Mouse (Mus musculus): ENCODE measurements around the gene BC055324. TPM values are rescaled to one million over a fixed set of nuclear protein-coding genes. Genes with fewer than 3 reads are reported as not detected.

BC055324 gene
- polyA plus RNA-seq, 1 experiment from 2014 or later = 27.2 TPM

DNA sequence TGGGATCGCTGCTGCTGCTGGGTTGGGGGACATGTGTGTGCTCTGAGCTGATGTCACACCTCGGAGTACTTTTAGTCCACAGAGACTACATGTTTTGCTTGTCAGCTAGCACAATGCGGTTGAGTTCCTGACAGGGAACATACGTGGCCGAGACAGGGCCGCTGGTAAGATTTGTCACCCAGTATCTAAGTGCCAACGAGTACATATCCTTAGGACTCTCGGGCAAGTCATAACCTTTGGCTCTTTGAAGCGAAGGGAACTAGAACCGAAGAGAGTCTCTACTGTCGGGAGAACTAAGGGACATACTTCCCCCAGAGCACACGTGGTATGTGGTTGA, 64.2 kb downstream of the BC055324 start:
- Histone ChIP-seq H3K36me3 (peaks cover 23% of the 10 kb centered on the region), H3K27ac (peak overlapping the region; percentile 94), H3K27me3 (ENCODE audit: insufficient read depth, poor library complexity, severe bottlenecking) (no peaks in the 10 kb centered on the region), H3K4me1 (replicated peaks) (peaks cover 19% of the 10 kb centered on the region), H3K9me3 (no peaks in the 10 kb centered on the region), H3K4me3 (peak overlapping the region; percentile 92)
- DNase-seq (ENCODE audit: low spot score) = no peak
- 8% methylated on average over 12 of the region's 12 CpGs for WGBS

DNA sequence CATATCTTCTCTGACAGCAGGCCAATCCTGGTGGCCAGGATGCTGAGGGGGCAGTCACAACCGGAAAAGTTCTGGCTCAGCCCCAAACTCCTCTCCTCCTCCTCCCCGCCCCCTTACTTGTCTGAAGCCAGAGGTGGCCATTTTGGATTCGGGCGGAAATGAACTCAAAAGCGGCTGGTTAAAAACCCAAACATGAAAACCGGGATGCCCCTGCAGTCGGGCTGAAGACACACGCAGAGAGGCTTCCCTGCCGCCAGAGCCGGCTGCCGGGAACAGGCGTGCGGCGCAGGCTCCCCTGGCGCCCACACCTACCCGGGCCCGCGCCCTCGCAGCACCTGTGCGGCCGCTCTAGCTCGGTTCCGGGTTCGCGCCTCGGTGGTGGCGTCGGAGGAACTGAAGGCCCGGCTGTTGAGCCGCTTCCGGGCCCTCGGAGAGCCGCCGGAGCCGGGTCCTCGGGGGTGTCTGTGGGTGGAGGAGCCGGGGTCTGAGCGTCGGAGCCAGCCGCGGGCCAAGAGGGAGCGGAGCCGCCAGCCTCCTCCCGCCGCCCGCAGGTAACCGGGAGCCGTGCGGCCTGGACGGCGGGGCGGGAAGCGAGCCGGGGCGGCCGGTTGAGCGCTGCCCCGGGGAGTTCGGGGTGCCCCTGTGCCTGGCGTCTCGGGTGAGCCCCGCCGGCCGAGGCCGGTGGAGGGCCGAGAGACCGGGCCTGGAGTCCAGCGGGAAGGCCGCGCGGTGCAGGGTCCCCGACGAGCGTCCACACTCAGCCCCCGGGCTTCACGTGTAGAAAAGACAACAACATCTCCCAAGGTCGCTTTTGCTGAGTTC, 64.7 kb downstream of the BC055324 start:
- Histone ChIP-seq H3K9me3 (no peaks in the 10 kb centered on the region), H3K27ac (peak overlapping the region; percentile 94)

DNA sequence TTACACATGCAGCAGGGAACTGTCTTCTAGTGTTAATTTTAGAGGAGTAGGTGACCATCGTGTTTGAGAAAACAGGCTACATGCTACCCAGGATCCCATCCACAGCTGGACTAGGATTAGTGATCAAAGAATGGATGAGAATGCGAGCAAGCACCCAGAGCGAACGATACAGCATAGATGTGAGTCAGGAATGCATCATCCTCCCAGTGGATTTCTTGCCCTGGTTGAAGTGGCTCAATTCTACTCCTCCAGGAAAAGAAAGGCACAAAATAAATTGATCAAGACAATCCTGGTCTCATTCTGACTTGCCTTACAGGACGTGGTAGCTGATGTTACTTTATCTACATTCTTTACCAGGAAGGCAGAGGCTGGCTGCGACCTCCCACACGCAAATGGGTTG, 65.8 kb downstream of the BC055324 start, which contains the start of gene Scyl3:
Gene Scyl3, plus strand, starts transcription at position 255 of the 400 bp plus-strand sequence.
- WGBS = 73% methylated on average over 7 of the region's 7 CpGs
- H3K36me3 ChIP-seq = peaks cover 8% of the 10 kb centered on the region
- no peaks in the 10 kb centered on the region for H3K27me3 ChIP-seq (ENCODE audit: insufficient read depth, poor library complexity, severe bottlenecking)
- H3K4me1 ChIP-seq (replicated peaks) = peaks cover 19% of the 10 kb centered on the region
- H3K9me3 ChIP-seq = no peaks in the 10 kb centered on the region
- peak within 1 kb of the TSS; percentile 92 for H3K4me3 ChIP-seq
- H3K27ac ChIP-seq = peak within 1 kb of the TSS; percentile 94
- no peak for DNase-seq (ENCODE audit: low spot score)

More for the DNA sequence above, 64.7 kb downstream of the BC055324 start:
- DNase-seq (ENCODE audit: low spot score) = peak; percentile 91
- WGBS = under 1% methylated on average over 77 of the region's 77 CpGs
- peaks cover 18% of the 10 kb centered on the region for H3K36me3 ChIP-seq
- peaks cover 19% of the 10 kb centered on the region for H3K4me1 ChIP-seq (replicated peaks)
- H3K27me3 ChIP-seq (ENCODE audit: insufficient read depth, poor library complexity, severe bottlenecking) = no peaks in the 10 kb centered on the region
- peak overlapping the region; percentile 92 for H3K4me3 ChIP-seq

DNA sequence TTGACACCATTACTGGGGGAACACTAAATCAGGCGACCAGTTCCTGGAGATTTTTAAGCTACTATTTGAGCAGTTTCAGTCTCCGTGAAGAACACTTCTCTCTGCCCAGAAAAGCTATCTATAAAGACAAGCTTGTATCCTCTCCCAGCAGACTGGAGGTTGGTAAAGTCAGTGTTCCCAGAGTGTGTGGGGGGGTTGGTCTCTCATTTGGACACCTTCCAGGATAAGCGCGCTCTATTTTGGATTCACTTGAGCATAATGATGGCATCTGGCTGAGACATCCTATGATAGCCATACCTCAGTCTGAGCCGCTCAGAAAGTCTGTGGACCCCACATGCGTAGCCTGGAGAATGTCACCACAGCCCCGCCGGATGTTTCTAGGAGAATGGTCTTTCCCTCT, 70.5 kb downstream of the BC055324 start:
- Histone ChIP-seq H3K9me3 (no peaks in the 10 kb centered on the region), H3K36me3 (no peaks in the 10 kb centered on the region), H3K27me3 (ENCODE audit: insufficient read depth, poor library complexity, severe bottlenecking) (no peaks in the 10 kb centered on the region), H3K4me1 (replicated peaks) (peaks cover 4% of the 10 kb centered on the region), H3K4me3 (no peak overlapping the region), H3K27ac (no peak overlapping the region)
- no peak for DNase-seq (ENCODE audit: low spot score)
- WGBS = 95% methylated on average over 8 of the region's 8 CpGs

DNA sequence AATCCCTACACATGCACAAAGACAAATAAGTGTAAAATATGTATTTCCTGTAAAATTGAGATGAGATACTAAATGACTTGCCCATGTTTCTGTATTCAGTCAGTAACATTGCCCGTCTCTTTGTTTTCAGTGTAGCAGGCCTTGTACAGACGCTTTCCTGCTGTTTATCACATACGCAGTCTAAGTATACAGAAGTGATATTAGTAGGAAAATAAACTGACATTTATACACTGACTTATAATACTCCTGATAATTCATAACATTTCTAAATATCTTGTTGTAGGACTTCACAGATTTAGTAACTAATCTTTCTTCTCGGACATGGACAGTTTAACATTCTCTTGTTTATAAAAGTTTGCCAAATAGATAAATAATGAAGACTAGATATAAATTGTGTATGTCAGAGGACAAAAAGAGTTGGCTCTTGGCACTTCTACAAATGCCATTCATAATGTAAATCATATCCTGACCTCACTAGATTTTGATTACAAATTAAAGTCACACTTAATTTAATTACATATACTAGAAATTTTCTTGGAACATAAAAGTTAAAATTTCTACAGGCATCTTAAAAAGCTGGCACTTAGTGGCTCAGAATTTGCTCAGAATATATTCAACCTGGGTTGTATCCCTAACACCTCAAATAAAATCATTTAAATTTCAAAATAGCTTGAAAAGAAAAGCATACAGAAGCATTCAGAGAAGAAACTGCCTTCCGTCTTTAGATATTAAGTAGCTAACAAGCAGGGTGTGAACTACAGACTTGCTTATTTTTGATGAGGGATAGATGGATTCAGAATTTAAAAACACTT, 77.0 kb downstream of the BC055324 start:
- H3K4me1 ChIP-seq (replicated peaks) = no peaks in the 10 kb centered on the region
- no peak overlapping the region for H3K27ac ChIP-seq
- 96% methylated on average over 5 of the region's 5 CpGs for WGBS
- no peak for DNase-seq (ENCODE audit: low spot score)
- no peak overlapping the region for H3K4me3 ChIP-seq
- no peaks in the 10 kb centered on the region for H3K27me3 ChIP-seq (ENCODE audit: insufficient read depth, poor library complexity, severe bottlenecking)
- no peaks in the 10 kb centered on the region for H3K9me3 ChIP-seq
- peaks cover 31% of the 10 kb centered on the region for H3K36me3 ChIP-seq

DNA sequence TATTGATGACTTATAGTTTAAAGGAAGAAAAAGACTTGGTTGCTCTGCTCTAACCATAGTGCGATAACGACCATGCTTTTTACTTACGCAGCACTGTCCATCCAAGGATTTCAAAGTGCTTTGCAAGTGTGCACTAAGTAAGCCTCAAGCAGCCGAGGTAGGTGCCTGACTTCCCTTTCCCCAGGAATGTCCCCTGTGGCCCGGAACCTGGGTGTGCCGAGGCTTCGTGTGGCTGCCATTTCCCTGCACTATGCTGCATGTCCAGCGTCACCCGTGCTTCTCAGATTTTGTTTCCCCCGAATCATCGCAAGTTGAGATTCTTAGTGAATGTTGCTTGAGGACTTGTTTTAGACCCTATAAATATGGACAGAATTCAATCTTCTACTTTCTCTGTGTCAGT, 82.6 kb downstream of the BC055324 start:
- H3K27ac ChIP-seq = no peak overlapping the region
- 92% methylated on average over 11 of the region's 11 CpGs for WGBS
- no peak for DNase-seq (ENCODE audit: low spot score)
- no peak overlapping the region for H3K4me3 ChIP-seq
- H3K36me3 ChIP-seq = peaks cover 16% of the 10 kb centered on the region
- H3K4me1 ChIP-seq (replicated peaks) = 0 out of 2 replicates have a peak, but pooled peaks cover 2% of the 10 kb centered on the region
- no peaks in the 10 kb centered on the region for H3K9me3 ChIP-seq
- no peaks in the 10 kb centered on the region for H3K27me3 ChIP-seq (ENCODE audit: insufficient read depth, poor library complexity, severe bottlenecking)

DNA sequence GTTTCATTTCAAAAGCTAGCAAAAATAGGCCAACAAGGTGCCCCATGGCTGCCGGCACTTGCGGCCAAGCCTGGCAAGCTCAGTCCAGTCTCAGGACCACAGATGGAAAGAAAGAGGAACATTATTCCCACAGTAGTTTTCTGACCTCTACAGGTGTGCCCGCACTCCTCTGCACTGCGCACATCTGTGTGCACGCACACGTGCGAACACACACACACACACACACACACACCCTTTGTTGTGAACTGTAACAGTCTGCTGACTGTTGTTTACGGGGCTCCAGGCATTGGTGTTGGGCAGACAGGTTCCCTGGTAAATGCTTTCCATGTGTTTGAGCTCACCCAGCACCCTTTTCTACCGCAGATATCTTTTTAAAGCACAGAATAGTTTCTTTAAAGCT, 83.8 kb downstream of the BC055324 start:
- DNase-seq (ENCODE audit: low spot score) = no peak
- H3K27me3 ChIP-seq (ENCODE audit: insufficient read depth, poor library complexity, severe bottlenecking) = no peaks in the 10 kb centered on the region
- H3K4me3 ChIP-seq = no peak overlapping the region
- peaks cover 5% of the 10 kb centered on the region; the same call in 1 of the 2 replicates for H3K36me3 ChIP-seq
- H3K27ac ChIP-seq = no peak overlapping the region
- H3K9me3 ChIP-seq = no peaks in the 10 kb centered on the region
- 0 out of 2 replicates have a peak, but pooled peaks cover 2% of the 10 kb centered on the region for H3K4me1 ChIP-seq (replicated peaks)
- 92% methylated on average over 9 of the region's 9 CpGs for WGBS

DNA sequence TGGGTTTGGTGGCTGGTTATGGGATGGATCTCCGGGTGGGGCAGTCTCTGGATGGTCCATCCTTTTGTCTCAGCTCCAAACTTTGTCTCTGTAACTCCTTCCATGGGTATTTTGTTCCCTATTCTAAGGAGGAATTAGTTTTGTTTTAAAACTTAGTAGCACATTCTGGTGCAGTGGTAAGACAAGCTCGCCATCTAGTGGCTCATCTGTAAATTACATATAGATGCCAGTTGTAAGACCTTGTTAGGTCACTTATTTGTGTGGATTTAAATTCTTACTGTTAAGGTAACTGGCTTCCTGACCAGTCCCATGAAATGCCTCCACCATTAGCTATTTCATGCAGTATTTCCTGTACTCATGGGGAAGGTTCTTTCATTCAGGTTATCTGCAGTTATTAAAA, 84.3 kb downstream of the BC055324 start:
- H3K27me3 ChIP-seq (ENCODE audit: insufficient read depth, poor library complexity, severe bottlenecking) = no peaks in the 10 kb centered on the region
- H3K4me3 ChIP-seq = no peak overlapping the region
- no peak for DNase-seq (ENCODE audit: low spot score)
- 12% methylated on average over 2 of the region's 2 CpGs for WGBS
- H3K4me1 ChIP-seq (replicated peaks) = 0 out of 2 replicates have a peak, but pooled peaks cover 2% of the 10 kb centered on the region
- no peaks in the 10 kb centered on the region for H3K9me3 ChIP-seq
- H3K36me3 ChIP-seq = peaks cover 2% of the 10 kb centered on the region; the same call in 1 of the 2 replicates
- no peak overlapping the region for H3K27ac ChIP-seq

DNA sequence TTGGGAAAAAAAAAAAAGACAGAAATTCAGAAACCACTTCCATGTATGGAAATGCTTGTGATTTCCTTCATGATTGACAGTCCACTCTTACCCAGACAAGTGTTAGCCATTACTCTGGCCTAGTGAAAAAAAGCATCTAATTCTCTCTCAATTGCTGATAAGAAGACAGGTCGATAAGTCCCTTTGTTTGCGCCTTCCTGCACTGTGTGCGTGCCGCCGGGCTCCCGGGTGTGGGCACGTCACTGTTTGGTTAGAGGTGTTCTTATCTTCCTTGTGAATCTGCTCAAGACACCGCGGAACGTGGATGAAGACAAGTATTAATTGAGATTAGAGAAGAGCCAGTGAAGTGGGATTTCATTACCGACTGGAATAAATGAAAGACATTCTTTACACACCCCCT, 86.2 kb downstream of the BC055324 start:
- H3K27ac ChIP-seq = no peak overlapping the region
- 78% methylated on average over 11 of the region's 11 CpGs for WGBS
- H3K4me1 ChIP-seq (replicated peaks) = 0 out of 2 replicates have a peak, but pooled peaks cover 2% of the 10 kb centered on the region
- no peaks in the 10 kb centered on the region for H3K36me3 ChIP-seq
- no peaks in the 10 kb centered on the region for H3K9me3 ChIP-seq
- no peak for DNase-seq (ENCODE audit: low spot score)
- no peak overlapping the region for H3K4me3 ChIP-seq
- no peaks in the 10 kb centered on the region for H3K27me3 ChIP-seq (ENCODE audit: insufficient read depth, poor library complexity, severe bottlenecking)

DNA sequence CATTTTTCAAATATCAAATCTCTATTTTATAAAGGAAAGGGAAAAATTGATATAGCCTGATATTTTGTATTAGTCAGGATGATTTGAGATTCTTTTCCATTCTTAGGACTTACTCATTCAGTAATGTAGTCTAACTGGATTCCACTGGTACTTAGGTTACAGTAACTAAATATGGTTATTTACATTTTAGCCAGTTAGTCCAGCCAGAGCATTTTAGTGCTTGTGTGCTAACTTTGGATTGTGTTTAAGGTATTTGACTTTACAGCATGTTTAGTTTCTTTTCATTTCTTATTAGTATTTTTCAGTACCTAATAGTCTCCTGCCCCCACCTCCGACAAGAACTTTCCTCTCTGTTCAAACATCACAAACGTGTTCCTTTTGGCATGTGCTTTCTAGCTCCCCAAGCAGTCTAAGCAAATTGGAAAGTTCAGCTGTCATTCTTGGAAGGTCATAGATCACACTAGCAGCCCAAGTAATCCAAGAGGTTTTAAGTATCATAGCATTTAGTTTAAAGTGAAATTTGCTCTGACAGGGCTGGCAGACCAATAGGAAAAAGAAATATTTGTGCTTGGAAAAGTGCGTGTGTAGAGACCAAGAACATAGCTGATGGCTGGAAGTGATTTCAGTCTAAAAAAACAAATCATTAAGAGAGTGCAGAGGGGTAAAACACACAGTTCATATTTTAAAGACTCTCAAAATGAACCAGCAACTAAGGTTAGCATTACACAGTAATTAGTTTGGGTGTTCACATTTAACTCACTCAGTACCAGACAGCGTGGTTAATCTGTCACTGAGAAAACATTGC, 87.4 kb downstream of the BC055324 start:
- Histone ChIP-seq H3K4me1 (replicated peaks) (0 out of 2 replicates have a peak, but pooled peaks cover 2% of the 10 kb centered on the region), H3K4me3 (no peak overlapping the region), H3K27me3 (ENCODE audit: insufficient read depth, poor library complexity, severe bottlenecking) (no peaks in the 10 kb centered on the region), H3K9me3 (no peaks in the 10 kb centered on the region), H3K36me3 (no peaks in the 10 kb centered on the region), H3K27ac (no peak overlapping the region)
- no peak for DNase-seq (ENCODE audit: low spot score)
- 66% methylated on average over 4 of the region's 4 CpGs for WGBS

DNA sequence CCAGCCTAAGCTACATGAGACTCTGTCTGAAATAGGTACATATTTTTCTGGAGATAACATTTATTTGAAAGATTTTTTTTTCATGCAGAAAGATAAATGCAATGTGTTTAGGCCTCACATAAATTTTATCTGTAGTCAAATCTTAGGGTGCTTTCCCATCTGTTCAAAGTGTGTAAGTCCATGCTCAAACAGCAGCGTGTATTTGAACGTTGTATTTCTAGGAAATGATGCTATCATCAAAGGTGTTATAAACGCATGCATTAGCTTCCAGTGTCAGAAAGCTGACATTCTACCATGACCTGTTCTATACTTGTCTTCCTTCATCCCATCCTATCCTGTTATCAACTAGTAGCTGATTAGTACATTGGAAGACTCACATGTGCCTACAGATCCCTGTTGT, 91.2 kb downstream of the BC055324 start:
- H3K27ac ChIP-seq = no peak overlapping the region
- no peaks in the 10 kb centered on the region for H3K36me3 ChIP-seq
- no peak overlapping the region for H3K4me3 ChIP-seq
- H3K27me3 ChIP-seq (ENCODE audit: insufficient read depth, poor library complexity, severe bottlenecking) = no peaks in the 10 kb centered on the region
- 88% methylated on average over 3 of the region's 3 CpGs for WGBS
- no peak for DNase-seq (ENCODE audit: low spot score)
- no peaks in the 10 kb centered on the region for H3K9me3 ChIP-seq
- H3K4me1 ChIP-seq (replicated peaks) = 0 out of 2 replicates have a peak, but pooled peaks cover under 1% of the 10 kb centered on the region

DNA sequence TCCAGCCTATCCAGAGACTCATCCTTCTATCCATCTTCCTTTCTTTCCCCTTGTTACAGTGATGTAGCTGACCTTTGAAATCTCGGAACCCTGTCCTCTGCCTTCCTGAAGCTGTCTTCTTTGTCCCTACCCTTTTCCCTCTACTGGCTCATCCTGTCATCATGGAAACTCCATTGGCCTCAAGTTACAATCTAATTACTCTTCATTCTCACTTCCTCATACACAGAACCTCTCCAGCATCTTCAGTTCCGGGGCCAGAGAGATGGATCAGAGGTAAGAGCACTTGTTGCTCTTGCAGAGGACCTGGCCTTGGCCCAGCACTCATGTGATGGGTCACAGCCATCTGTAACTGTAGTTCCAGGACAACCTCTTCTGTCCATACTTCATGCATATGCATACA, 94.4 kb downstream of the BC055324 start:
- WGBS = 93% methylated on average over 2 of the region's 2 CpGs
- H3K4me3 ChIP-seq = no peak overlapping the region
- no peaks in the 10 kb centered on the region for H3K4me1 ChIP-seq (replicated peaks)
- no peaks in the 10 kb centered on the region for H3K36me3 ChIP-seq
- H3K9me3 ChIP-seq = no peaks in the 10 kb centered on the region
- no peak for DNase-seq (ENCODE audit: low spot score)
- H3K27me3 ChIP-seq (ENCODE audit: insufficient read depth, poor library complexity, severe bottlenecking) = no peaks in the 10 kb centered on the region
- H3K27ac ChIP-seq = no peak overlapping the region
